Mouse (Mus musculus): ENCODE data around the gene Usp19.

GRCm38 (mm10) chr9:108486973-108487530 is 3.4 kb upstream of the Usp19 start:
- TF ChIP-seq POLR2A (IDR thresholded peaks at IDR 0.05; ENCODE audit: borderline replicate concordance, extremely low read depth, insufficient read depth, insufficient read length, poor library complexity, severe bottlenecking) (no peak), CTCF (IDR thresholded peaks at IDR 0.05; ENCODE audit: borderline replicate concordance, extremely low read depth, insufficient read depth, insufficient read length) (no peak)
